Mouse (Mus musculus) left cerebral cortex, postnatal 25 days (tissue): ENCODE measurements around the gene Fam207a. TPM values are rescaled to one million over a fixed set of nuclear protein-coding genes. Genes with fewer than 3 reads are reported as not detected.

Source experiments
- DNase-seq, 2 experiments: peaks; one replicate each; pipeline ENCODE4 v3.0.0; 2022; ENCODE audit warnings: low spot score in 2 of 2, mixed read lengths in 1 of 2
- intact Hi-C: fragments of 180-260 bp; cut with DNase I; formaldehyde crosslinking; loops from one replicate; pipeline ENCODE4 v1.15.1; 2025
- total RNA-seq, 2 experiments: library from RNA; stranded (reverse); gene quantifications; 2 replicates each; pipeline ENCODE4 v1.2.3; 2021

Fam207a gene
- total RNA-seq, 2 experiments from 2014 or later = 34.2 to 36.0 TPM

GRCm38 (mm10) chr10:77468675-77469074, 46.9 kb downstream of the Fam207a start:
- intact Hi-C loops = loop anchor here (1.0 kb wide), 1 partner anchor 30 kb away; no protein-coding TSS in a partner anchor

GRCm38 (mm10) chr10:77467407-77467806, 48.2 kb downstream of the Fam207a start:
- peak in 1 of 2 experiments; percentile 60 for DNase-seq
- intact Hi-C loops = no loop called here

More at GRCm38 (mm10) chr10:77468675-77469074, 46.9 kb downstream of the Fam207a start:
- DNase-seq = no peak

GRCm38 (mm10) chr10:77465902-77466301, 49.7 kb downstream of the Fam207a start:
- DNase-seq = peak in 1 of 2 experiments; percentile 24
- intact Hi-C loops = no loop called here

GRCm38 (mm10) chr10:77464181-77464936, 51.2 kb downstream of the Fam207a start:
- no peak for DNase-seq
- intact Hi-C loops = no loop called here

- DNase-seq = no peak
- intact Hi-C loops = no loop called here
Observed at GRCm38 (mm10) chr10:77461161-77461560, 54.4 kb downstream of the Fam207a start.

- DNase-seq = no peak
- intact Hi-C loops = no loop called here
Observed at GRCm38 (mm10) chr10:77457701-77458100, 57.9 kb downstream of the Fam207a start.

GRCm38 (mm10) chr10:77456507-77456906, 59.1 kb downstream of the Fam207a start:
- peak in 1 of 2 experiments; percentile 22 for DNase-seq
- intact Hi-C loops = no loop called here

GRCm38 (mm10) chr10:77455251-77456010, 60.2 kb downstream of the Fam207a start:
- intact Hi-C loops = no loop called here
- no peak for DNase-seq

- DNase-seq = no peak
- intact Hi-C loops = no loop called here
Observed at GRCm38 (mm10) chr10:77454795-77455194, 60.8 kb downstream of the Fam207a start.

GRCm38 (mm10) chr10:77451822-77452221, 63.8 kb downstream of the Fam207a start:
- DNase-seq = no peak
- intact Hi-C loops = no loop called here

GRCm38 (mm10) chr10:77450159-77450464, 65.5 kb downstream of the Fam207a start:
- no peak for DNase-seq
- intact Hi-C loops = no loop called here

- DNase-seq = peak in 1 of 2 experiments; percentile 74
- intact Hi-C loops = no loop called here
Observed at GRCm38 (mm10) chr10:77449315-77450158, 66.0 kb downstream of the Fam207a start.

GRCm38 (mm10) chr10:77448698-77449247, 66.8 kb downstream of the Fam207a start:
- no peak for DNase-seq
- intact Hi-C loops = no loop called here

GRCm38 (mm10) chr10:77448209-77448608, 67.4 kb downstream of the Fam207a start:
- intact Hi-C loops = no loop called here
- no peak for DNase-seq

- intact Hi-C loops = no loop called here
- no peak for DNase-seq
Observed at GRCm38 (mm10) chr10:77447755-77448154, 67.8 kb downstream of the Fam207a start.

GRCm38 (mm10) chr10:77442250-77442649, 73.3 kb downstream of the Fam207a start:
- intact Hi-C loops = no loop called here
- no peak for DNase-seq

- no peak for DNase-seq
- intact Hi-C loops = no loop called here
Observed at GRCm38 (mm10) chr10:77441812-77442211, 73.8 kb downstream of the Fam207a start.

GRCm38 (mm10) chr10:77440841-77441755, 74.5 kb downstream of the Fam207a start:
- intact Hi-C loops = no loop called here
- no peak for DNase-seq

- DNase-seq = no peak
- intact Hi-C loops = no loop called here
Observed at GRCm38 (mm10) chr10:77440286-77440685, 75.3 kb downstream of the Fam207a start.
